ENCODE assay signal across 8 mouse cellular contexts in the genomic region with DNA sequence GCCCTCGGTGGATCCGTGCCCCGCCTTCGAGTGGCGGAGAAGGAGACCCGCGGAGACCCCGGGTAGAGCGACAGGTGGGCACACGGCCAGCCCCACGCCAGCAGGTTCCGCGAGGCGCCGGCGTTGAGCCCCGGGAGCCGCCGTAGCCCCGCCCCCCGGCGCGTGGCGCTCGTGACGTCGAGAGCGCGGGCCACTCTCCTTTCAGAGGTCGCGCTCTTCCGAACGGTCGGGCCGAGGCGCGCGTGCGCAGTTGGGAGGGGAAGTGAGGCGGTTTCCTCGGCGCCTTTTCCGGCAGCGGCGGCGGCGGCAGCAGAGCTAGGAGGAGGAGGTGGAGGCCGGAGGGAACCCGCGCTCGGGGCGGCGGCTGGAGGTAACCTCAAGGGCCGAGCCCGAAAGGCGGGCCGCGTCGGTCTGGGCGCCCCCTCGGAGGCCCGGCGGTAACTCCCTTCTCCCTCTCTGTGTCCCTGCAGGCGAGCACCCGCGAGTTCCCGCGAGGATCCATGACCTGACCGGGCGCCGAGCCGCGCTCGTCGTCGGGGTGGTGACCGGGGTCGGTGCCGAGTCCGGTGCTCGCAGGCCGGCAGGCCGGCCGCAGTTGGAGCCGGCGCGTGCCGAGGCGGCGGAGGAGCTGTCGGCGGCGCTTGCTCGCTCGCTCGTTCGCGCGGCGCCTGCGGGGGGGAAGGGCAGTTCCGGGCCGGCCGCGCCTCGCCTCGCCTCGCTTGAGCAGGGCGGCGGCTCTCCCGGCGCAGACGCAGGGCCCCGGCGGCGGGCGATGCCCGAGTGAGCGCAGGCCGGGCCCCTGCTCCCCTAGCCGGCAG. TPM values are rescaled to one million over a fixed set of nuclear protein-coding genes. Genes with fewer than 3 reads are reported as not detected.
DNase-seq lines count a peak whose midpoint lies in the region; ATAC-seq lines count a peak whose summit lies in the region.

A gene (plus strand): TSS at position 297 of the 818 bp plus-strand sequence.
A gene (minus strand): TSS at position 605 of the 818 bp plus-strand sequence.

- peaks cover 46% of the 10 kb centered on the region for H3K79me2 ChIP-seq in macrophage (ENCODE audit: inconsistent target)

- peak within 1 kb of the TSS; percentile 93 for H3K27ac ChIP-seq in hindbrain, embryonic 16.5 days (ENCODE audit: low read depth, low read length)
- peak within 1 kb of the TSS; percentile 81 for H3K27ac ChIP-seq in macrophage

- peaks cover 17% of the 10 kb centered on the region for H3K4me1 ChIP-seq in hindbrain, embryonic 16.5 days (ENCODE audit: control insufficient read depth, insufficient read depth, low read depth, low read length)

- ATAC-seq in hindbrain, embryonic 16.5 days, result peak; percentile 95

- peak within 1 kb of the TSS; percentile 100 for H3K4me3 ChIP-seq in hindbrain, embryonic 16.5 days (ENCODE audit: low read length)
- peak within 1 kb of the TSS; percentile 86 for H3K4me3 ChIP-seq in macrophage (ENCODE audit: inconsistent target)

- under 1% methylated on average over 81 of the region's 121 CpGs for WGBS in hindbrain, embryonic 16.5 days
- WGBS in macrophage (ENCODE audit: missing documents), result under 1% methylated on average over 57 of the region's 121 CpGs

- H3K4me2 ChIP-seq in hindbrain, embryonic 16.5 days (ENCODE audit: low read length), result peak within 1 kb of the TSS; percentile 97

- H3K9ac ChIP-seq in hindbrain, embryonic 16.5 days (ENCODE audit: low read depth, low read length), result peak within 1 kb of the TSS; percentile 97

- no peaks in the 10 kb centered on the region for H3K36me3 ChIP-seq in hindbrain, embryonic 16.5 days (ENCODE audit: control insufficient read depth, insufficient read depth, low read length)
- H3K36me3 ChIP-seq in macrophage (ENCODE audit: inconsistent target), result no peaks in the 10 kb centered on the region

- H3K9me3 ChIP-seq in hindbrain, embryonic 16.5 days (ENCODE audit: control insufficient read depth, low read length), result no peaks in the 10 kb centered on the region

- DNase-seq in T-cell, adult 2 months (ENCODE audit: low spot score), result peak; percentile 99
- peak; percentile 98 to 99 for DNase-seq in cerebellum, postnatal 36 days
- DNase-seq in gastrocnemius, adult 18-20 months (ENCODE audit: low spot score), result peak; percentile 98
- DNase-seq in left cerebral cortex, adult 18-20 months (ENCODE audit: low spot score in 2 of 2), result peak; percentile 99
- DNase-seq in right cerebral cortex, adult 18-20 months, result peak; percentile 98
- peak; percentile 98 for DNase-seq in urinary bladder, postnatal 10 days (ENCODE audit: low spot score)

- no peaks in the 10 kb centered on the region for H3K27me3 ChIP-seq in hindbrain, embryonic 16.5 days (replicated peaks; ENCODE audit: control insufficient read depth, insufficient read depth, low read length)

RNA-seq across cellular contexts. Expression of the first gene that starts in this region (rescaled TPM):
- total RNA-seq in gastrocnemius, adult 18-20 months (2021), result 10 to 100 TPM; 19.1 to 26.3 TPM
- 20.7 and 21.8 TPM in 2 replicates for polyA plus RNA-seq in hindbrain, embryonic 16.5 days (2015; fragmentation: Nextera tagmentation; extraction: Ambion mirVana)
- total RNA-seq in left cerebral cortex, adult 18-20 months (2021), result 10 to 100 TPM; 56.6 to 57.9 TPM
- 10 to 100 TPM; 24.2 to 52.1 (median 39.1) TPM for total RNA-seq in macrophage (2018; cell fraction: chromatin; rRNA removed)
- total RNA-seq in macrophage (2018; cell fraction: cytosol; rRNA removed), result 100 to 1,000 TPM; 164 to 272 (median 215) TPM
- total RNA-seq in macrophage (2018; cell fraction: nucleus; rRNA removed), result 100 to 1,000 TPM in 24 of 26 experiments, 10 to 100 TPM in 2; 93.7 to 259 (median 148) TPM
- 84.8 to 161 TPM (median 114 TPM) in 3 replicates for polyA plus RNA-seq in macrophage (2018)

RNA-seq across cellular contexts. Expression of the second gene that starts in this region (rescaled TPM):
- total RNA-seq in gastrocnemius, adult 18-20 months (2021), result not detected
- polyA plus RNA-seq in hindbrain, embryonic 16.5 days (2015; fragmentation: Nextera tagmentation; extraction: Ambion mirVana), result 0.56 and 0.66 TPM in 2 replicates
- total RNA-seq in left cerebral cortex, adult 18-20 months (2021), result under 1 TPM; 0.65 to 0.80 TPM
- 1 to 10 TPM in 6 of 26 experiments, not detected in 20; 1.3 to 3.1 (median 1.9) TPM for total RNA-seq in macrophage (2018; cell fraction: chromatin; rRNA removed)
- 1 to 10 TPM in 22 of 26 experiments, under 1 TPM in 4; 0.80 to 2.2 (median 1.4) TPM for total RNA-seq in macrophage (2018; cell fraction: cytosol; rRNA removed)
- total RNA-seq in macrophage (2018; cell fraction: nucleus; rRNA removed), result 1 to 10 TPM in 20 of 26 experiments, not detected in 6; 1.0 to 4.2 (median 2.0) TPM
- 0.40 to 0.57 TPM in 2 of 3 replicates, not detected in the other for polyA plus RNA-seq in macrophage (2018)

Comparison
In these comparisons a context has a peak if more than half of its experiments do, and no peak if none do; other contexts are left out.
1. Peak in every context shown above with its lines: DNase-seq, ATAC-seq, H3K4me3 ChIP-seq and H3K27ac ChIP-seq.